Mouse (Mus musculus) lung, embryonic 14.5 days (tissue): ENCODE results near the gene Rasl11a. TPM values are rescaled to one million over a fixed set of nuclear protein-coding genes. Genes with fewer than 3 reads are reported as not detected.
A peak's percentile ranks its signal among the peaks of the same experiment; 100 is the strongest.

Experiments
- ATAC-seq: fragments of 200-750 bp; cut with Nextera tagmentation; 2 replicates; pipeline ENCODE4 v1.8.0; 2017; ENCODE audit warnings: mild to moderate bottlenecking, moderate TSS enrichment, moderate library complexity; ENCODE audit not compliant: insufficient read depth
- DNase-seq: peaks from one replicate; pipeline ENCODE4 v3.0.0-alpha.2; 2015
- H3K27ac ChIP-seq: fragments of 300-500 bp; sonication (generic); 2 replicates; pipeline ENCODE4 v1.5.1; 2014; ENCODE audit warnings: low read depth, mild to moderate bottlenecking, moderate library complexity
- H3K27me3 ChIP-seq: fragments of 300-500 bp; sonication (generic); 2 replicates; pipeline ENCODE4 v1.6.1; 2014; ENCODE audit warnings: low read length, control low read depth; ENCODE audit not compliant: insufficient read depth
- H3K36me3 ChIP-seq: fragments of 300-500 bp; sonication (generic); 2 replicates; pipeline ENCODE4 v1.6.1; 2014; ENCODE audit warnings: control low read depth; ENCODE audit not compliant: insufficient read depth
- H3K4me1 ChIP-seq: fragments of 300-500 bp; sonication (generic); 2 replicates; pipeline ENCODE4 v1.6.1; 2014; ENCODE audit warnings: antibody characterized with exemption, control low read depth; ENCODE audit not compliant: insufficient read depth
- H3K4me2 ChIP-seq: fragments of 300-500 bp; sonication (generic); 2 replicates; pipeline ENCODE4 v1.6.1; 2014; ENCODE audit warnings: mild to moderate bottlenecking
- H3K4me3 ChIP-seq: fragments of 300-500 bp; sonication (generic); 2 replicates; pipeline ENCODE4 v1.5.1; 2014; ENCODE audit warnings: low read depth, low read length
- H3K9ac ChIP-seq: fragments of 300-500 bp; sonication (generic); 2 replicates; pipeline ENCODE4 v1.6.1; 2014
- H3K9me3 ChIP-seq: fragments of 300-500 bp; sonication (generic); 2 replicates; pipeline ENCODE4 v1.6.1; 2016; ENCODE audit warnings: low read depth, low read length, control low read depth
- CTCF ChIP-seq: IDR thresholded peaks from 2 replicates; pipeline ENCODE4 v1.5.1; 2016; ENCODE audit warnings: antibody characterized with exemption, low read depth
- WGBS: fragments of 180-500 bp; shearing (Covaris S2); extraction: QIAGEN DNeasy Blood & Tissue Kit; methylation state at CpG from one replicate; pipeline ENCODE4 v1.1.7; 2014; 5-methylcytosine and 5-hydroxymethylcytosine counted together
- polyA plus RNA-seq: library from polyadenylated mRNA; unstranded; fragments of >200 nt; fragmentation: Nextera tagmentation; extraction: Ambion mirVana; gene quantifications from 2 replicates; pipeline ENCODE4 v1.2.1, GENCODE M21; 2014

The Rasl11a gene
- polyA plus RNA-seq, 1 experiment from 2014 or later = 18.6 TPM

DNA sequence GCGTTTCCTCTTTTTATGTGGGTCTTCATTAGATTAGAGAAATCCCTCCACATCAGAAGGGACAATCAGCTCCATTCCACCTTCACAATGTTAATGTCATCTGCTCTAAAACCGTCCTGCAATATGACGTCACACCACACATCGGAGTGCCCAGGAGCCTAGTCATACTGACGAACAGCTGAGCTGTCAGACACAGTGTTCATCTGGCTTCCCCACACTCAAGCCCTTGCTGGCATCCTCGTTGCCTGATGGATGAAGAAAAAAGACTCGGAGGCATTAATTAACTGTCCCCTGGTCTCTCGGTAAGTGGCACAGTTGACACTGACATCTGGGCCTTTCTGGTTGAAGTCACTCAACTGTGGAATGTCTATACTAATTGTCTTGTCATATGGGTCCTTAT lies 14.4 kb downstream of the Rasl11a start:
- Histone ChIP-seq H3K27ac (no peak overlapping the region), H3K27me3 (no peaks in the 10 kb centered on the region), H3K36me3 (no peaks in the 10 kb centered on the region), H3K9me3 (no peaks in the 10 kb centered on the region), H3K4me1 (0 out of 2 replicates have a peak, but pooled peaks cover 3% of the 10 kb centered on the region), H3K9ac (no peak overlapping the region), H3K4me2 (no peak overlapping the region), H3K4me3 (no peak overlapping the region)
- ATAC-seq (no peak), DNase-seq (no peak)
- TF ChIP-seq CTCF = no peak
- WGBS = 73% methylated on average over 8 of the region's 8 CpGs

- no peak for DNase-seq
Observed at GRCm38 (mm10) chr5:146860222-146860998, 15.5 kb downstream of the Rasl11a start.

DNA sequence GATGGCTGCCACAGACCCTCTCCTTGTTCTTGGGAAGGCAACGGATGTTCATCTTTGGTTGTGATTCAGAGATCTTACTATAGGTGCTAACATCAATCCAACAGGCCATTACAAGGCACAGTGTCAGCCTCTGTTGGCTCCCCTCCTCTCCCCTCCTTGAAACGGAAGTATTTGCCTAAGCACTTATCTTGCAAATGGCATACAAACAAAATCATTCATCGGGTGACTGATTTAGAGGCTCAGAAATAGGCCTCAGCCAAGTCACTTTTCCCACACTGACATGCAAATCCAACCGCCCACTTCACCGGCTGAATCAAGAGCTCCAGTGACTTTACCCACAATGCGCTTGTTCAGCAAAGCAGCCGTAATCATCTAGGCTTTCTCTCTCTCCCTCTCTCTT lies 16.7 kb downstream of the Rasl11a start:
- Histone ChIP-seq H3K27me3 (no peaks in the 10 kb centered on the region), H3K4me2 (no peak overlapping the region), H3K4me3 (no peak overlapping the region), H3K27ac (no peak overlapping the region), H3K4me1 (0 out of 2 replicates have a peak, but pooled peaks cover 3% of the 10 kb centered on the region), H3K9ac (no peak overlapping the region), H3K9me3 (no peaks in the 10 kb centered on the region), H3K36me3 (no peaks in the 10 kb centered on the region)
- TF ChIP-seq CTCF = no peak
- ATAC-seq = no peak
- DNase-seq = peak; percentile 44
- 29% methylated on average over 7 of the region's 7 CpGs for WGBS

More at GRCm38 (mm10) chr5:146860222-146860998, 15.5 kb downstream of the Rasl11a start:
- no peaks in the 10 kb centered on the region for H3K9me3 ChIP-seq
- TF ChIP-seq CTCF = no peak
- 0 out of 2 replicates have a peak, but pooled peaks cover 3% of the 10 kb centered on the region for H3K4me1 ChIP-seq
- H3K4me2 ChIP-seq = no peak overlapping the region
- 58% methylated on average over 18 of the region's 18 CpGs for WGBS
- H3K27ac ChIP-seq = no peak overlapping the region
- H3K9ac ChIP-seq = no peak overlapping the region
- no peak for ATAC-seq
- H3K36me3 ChIP-seq = no peaks in the 10 kb centered on the region
- H3K4me3 ChIP-seq = no peak overlapping the region
- no peaks in the 10 kb centered on the region for H3K27me3 ChIP-seq

DNA sequence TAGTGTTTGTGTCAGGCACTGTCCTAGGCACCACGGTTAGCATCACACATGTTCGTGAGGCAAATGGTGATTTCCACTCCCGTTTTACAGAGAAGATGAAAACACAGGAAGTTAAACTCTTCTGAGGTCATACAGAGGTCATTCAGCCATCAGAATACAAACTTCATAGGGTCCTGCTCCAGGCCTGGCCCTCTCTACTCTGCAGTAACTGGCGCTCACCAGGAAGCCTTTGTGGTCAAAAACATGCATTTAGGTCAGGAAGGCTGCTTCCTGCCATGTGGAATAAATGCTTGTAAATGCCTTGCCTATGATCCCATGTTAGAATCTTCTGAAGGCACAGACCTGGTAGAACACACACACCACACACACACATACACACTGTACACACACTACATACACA lies 20.6 kb downstream of the Rasl11a start:
- 45% methylated on average over 4 of the region's 4 CpGs for WGBS
- Histone ChIP-seq H3K4me3 (no peak overlapping the region), H3K9ac (no peak overlapping the region), H3K9me3 (no peaks in the 10 kb centered on the region), H3K4me1 (0 out of 2 replicates have a peak, but pooled peaks cover 3% of the 10 kb centered on the region), H3K27me3 (no peaks in the 10 kb centered on the region), H3K27ac (no peak overlapping the region), H3K4me2 (no peak overlapping the region), H3K36me3 (no peaks in the 10 kb centered on the region)
- DNase-seq (no peak), ATAC-seq (no peak)
- TF ChIP-seq CTCF = no peak

GRCm38 (mm10) chr5:146866277-146866676 lies 21.4 kb downstream of the Rasl11a start:
- Histone ChIP-seq H3K4me2 (no peak overlapping the region), H3K9ac (no peak overlapping the region), H3K27ac (no peak overlapping the region), H3K4me3 (no peak overlapping the region), H3K4me1 (0 out of 2 replicates have a peak, but pooled peaks cover 3% of the 10 kb centered on the region), H3K9me3 (no peaks in the 10 kb centered on the region), H3K27me3 (no peaks in the 10 kb centered on the region), H3K36me3 (no peaks in the 10 kb centered on the region)
- no peak for TF ChIP-seq CTCF
- 97% methylated on average over 2 of the region's 2 CpGs for WGBS
- DNase-seq = no peak
- no peak for ATAC-seq

DNA sequence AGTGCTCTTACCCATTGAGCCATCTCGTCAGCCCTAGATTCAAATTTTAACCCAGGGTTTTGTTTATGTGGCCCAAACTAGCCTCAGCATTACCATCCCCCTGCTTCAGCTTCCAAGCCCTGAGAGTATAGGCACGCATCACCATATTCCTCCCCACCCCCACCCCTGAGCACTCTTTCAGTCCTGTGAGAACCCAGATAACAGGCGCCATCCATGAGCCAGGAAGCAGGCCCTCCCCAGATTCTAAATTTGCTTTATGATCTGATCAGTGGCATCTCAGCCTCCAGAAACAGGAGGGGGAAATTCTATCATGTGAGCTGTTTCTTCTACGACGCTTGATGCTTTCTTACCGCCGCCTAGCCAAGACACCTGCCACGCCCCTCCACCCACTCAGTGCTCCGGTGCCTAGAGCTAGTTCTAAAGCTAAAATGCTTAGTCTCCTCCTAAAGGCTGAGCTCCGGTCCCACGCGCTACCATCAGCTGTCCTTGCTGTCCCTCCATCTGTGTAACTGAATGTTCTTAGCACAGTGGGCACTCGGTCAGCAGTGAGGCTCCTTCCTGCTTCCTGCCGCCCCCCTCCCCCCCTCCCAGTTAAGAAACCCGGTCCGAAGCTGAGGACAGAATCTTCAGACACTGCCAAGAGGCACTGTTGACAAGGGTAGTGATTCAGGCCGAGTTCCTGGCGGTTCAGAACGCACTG lies 22.5 kb downstream of the Rasl11a start:
- H3K36me3 ChIP-seq = no peaks in the 10 kb centered on the region
- H3K4me1 ChIP-seq = no peaks in the 10 kb centered on the region
- peak overlapping the region; percentile 18; the same call in 1 of the 2 replicates for H3K4me3 ChIP-seq
- 2% methylated on average over 19 of the region's 19 CpGs for WGBS
- no peak overlapping the region for H3K27ac ChIP-seq
- DNase-seq (peak; percentile 50), ATAC-seq (peak; percentile 72)
- no peaks in the 10 kb centered on the region for H3K27me3 ChIP-seq
- H3K4me2 ChIP-seq = peak overlapping the region; percentile 57
- no peak overlapping the region; the same call in 1 of the 2 replicates for H3K9ac ChIP-seq
- no peaks in the 10 kb centered on the region for H3K9me3 ChIP-seq
- TF ChIP-seq CTCF = no peak; the same call in 1 of the 2 replicates

DNA sequence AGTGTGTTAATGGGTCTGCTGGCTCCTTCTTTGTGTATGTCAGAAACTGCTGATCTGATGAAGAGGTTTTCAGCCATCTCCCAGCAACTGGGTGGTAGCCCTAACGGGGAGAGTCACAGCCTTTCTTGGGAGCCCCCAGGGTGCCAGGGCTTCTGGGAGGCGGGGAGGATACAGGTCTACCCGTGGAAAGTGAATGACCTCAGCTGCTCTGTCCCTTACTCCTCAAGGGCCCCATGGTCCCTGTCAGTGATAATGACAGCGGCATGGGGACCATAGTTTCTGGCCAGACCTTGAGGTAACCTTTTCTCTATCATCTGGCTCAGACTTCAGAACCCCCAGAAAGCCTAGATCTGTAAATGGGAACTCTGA lies 23.1 kb downstream of the Rasl11a start:
- Histone ChIP-seq H3K27ac (no peak overlapping the region), H3K27me3 (no peaks in the 10 kb centered on the region), H3K4me3 (peak overlapping the region; percentile 18; the same call in 1 of the 2 replicates), H3K36me3 (no peaks in the 10 kb centered on the region), H3K4me2 (peak overlapping the region; percentile 57), H3K4me1 (no peaks in the 10 kb centered on the region), H3K9me3 (no peaks in the 10 kb centered on the region), H3K9ac (no peak overlapping the region)
- TF ChIP-seq CTCF = no peak
- no peak for DNase-seq
- WGBS = 17% methylated on average over 4 of the region's 4 CpGs
- peak; percentile 3; the same call in 1 of the 2 replicates for ATAC-seq
